Mouse (Mus musculus) C2C12 (cell line): ENCODE data around the gene Lmtk2. TPM values are rescaled to one million over a fixed set of nuclear protein-coding genes. Genes with fewer than 3 reads are reported as not detected.
A peak's percentile ranks its signal among the peaks of the same experiment; 100 is the strongest.

Source experiments
- H3K27me3 ChIP-seq: one replicate; pipeline ENCODE4 v1.6.1; 2011; ENCODE audit not compliant: control insufficient read depth, insufficient read depth, insufficient read length
- H3K36me3 ChIP-seq: one replicate; pipeline ENCODE4 v1.6.1; 2011; ENCODE audit not compliant: control insufficient read depth, insufficient read depth
- H3K4me3 ChIP-seq: one replicate; pipeline ENCODE4 v1.5.1; 2011; ENCODE audit warnings: mild to moderate bottlenecking, control low read depth; ENCODE audit not compliant: poor library complexity, insufficient read depth, severe bottlenecking
- H3K79me2 ChIP-seq: one replicate; pipeline ENCODE4 v1.6.1; 2011; ENCODE audit not compliant: control insufficient read depth, insufficient read depth
- H3K79me3 ChIP-seq: one replicate; pipeline ENCODE4 v1.6.1; 2011; ENCODE audit warnings: low read depth, control low read depth
- H3ac ChIP-seq: one replicate; pipeline ENCODE3; 2011; ENCODE audit warnings: low read depth; ENCODE audit not compliant: control insufficient read depth, insufficient read length
- CEBPB ChIP-seq: IDR thresholded peaks from one replicate; pipeline ENCODE4 v1.6.1; 2011; ENCODE audit warnings: low read depth, mild to moderate bottlenecking, control low read depth, moderate library complexity
- CTCF ChIP-seq: IDR thresholded peaks from one replicate; pipeline ENCODE4 v1.5.1; 2011; ENCODE audit not compliant: control insufficient read depth, insufficient read depth, insufficient read length
- FOSL1 ChIP-seq: IDR thresholded peaks from one replicate; pipeline ENCODE4 v1.8.0; 2011; ENCODE audit warnings: mild to moderate bottlenecking, low read length; ENCODE audit not compliant: poor library complexity, insufficient read depth, severe bottlenecking
- MAX ChIP-seq: IDR thresholded peaks from one replicate; pipeline ENCODE4 v1.6.1; 2011; ENCODE audit warnings: mild to moderate bottlenecking, control low read depth
- MYOD1 ChIP-seq: IDR thresholded peaks from one replicate; pipeline ENCODE4 v1.6.1; 2011; ENCODE audit warnings: low read depth; ENCODE audit not compliant: control insufficient read depth, insufficient read length
- MYOG ChIP-seq: IDR thresholded peaks from one replicate; pipeline ENCODE4 v1.6.1; 2011; ENCODE audit not compliant: control insufficient read depth, insufficient read length; ENCODE audit errors: extremely low read depth
- USF1 ChIP-seq: IDR thresholded peaks from one replicate; pipeline ENCODE4 v1.6.1; 2011; ENCODE audit warnings: low read depth, mild to moderate bottlenecking, control low read depth, moderate library complexity
- polyA plus RNA-seq: library from polyadenylated mRNA; unstranded; fragments of >200 nt; fragmentation: generic; extraction: Trizol; gene quantifications from one replicate; pipeline ENCODE4 v1.2.1, GENCODE M21; 2012; ENCODE audit warnings: missing spikeins

Lmtk2 gene
- polyA plus RNA-seq, 1 experiment: 4.9 TPM

GRCm38 (mm10) chr5:144121489-144121888, 21.3 kb downstream of the Lmtk2 start:
- no peak for TF ChIP-seq MYOD1
- no peak for TF ChIP-seq CTCF
- TF ChIP-seq FOSL1: no peak
- TF ChIP-seq MAX: no peak
- TF ChIP-seq USF1: no peak
- TF ChIP-seq MYOG: no peak
- TF ChIP-seq CEBPB: no peak
- H3K79me2 ChIP-seq: peaks cover 37% of the 10 kb centered on the region

GRCm38 (mm10) chr5:144125979-144126755, 25.9 kb downstream of the Lmtk2 start:
- TF ChIP-seq MYOG: no peak
- peak; percentile 38 for TF ChIP-seq MAX
- TF ChIP-seq CTCF: no peak
- no peak for TF ChIP-seq USF1
- no peak for TF ChIP-seq CEBPB
- no peak for TF ChIP-seq MYOD1
- peak; percentile 47 for TF ChIP-seq FOSL1

More at GRCm38 (mm10) chr5:144121489-144121888, 21.3 kb downstream of the Lmtk2 start:
- H3ac ChIP-seq: no peak overlapping the region
- peaks cover 12% of the 10 kb centered on the region for H3K79me3 ChIP-seq
- no peaks in the 10 kb centered on the region for H3K27me3 ChIP-seq
- H3K4me3 ChIP-seq: no peak overlapping the region
- H3K36me3 ChIP-seq: no peaks in the 10 kb centered on the region

GRCm38 (mm10) chr5:144143531-144143930, 43.3 kb downstream of the Lmtk2 start:
- Histone ChIP-seq H3K27me3 (no peaks in the 10 kb centered on the region), H3ac (no peak overlapping the region), H3K79me2 (no peaks in the 10 kb centered on the region), H3K4me3 (no peak overlapping the region), H3K36me3 (peaks cover 10% of the 10 kb centered on the region), H3K79me3 (no peaks in the 10 kb centered on the region)
- TF ChIP-seq USF1: no peak
- TF ChIP-seq MYOD1: no peak
- no peak for TF ChIP-seq CEBPB
- no peak for TF ChIP-seq CTCF
- no peak for TF ChIP-seq FOSL1
- TF ChIP-seq MAX: no peak
- TF ChIP-seq MYOG: no peak

More at GRCm38 (mm10) chr5:144125979-144126755, 25.9 kb downstream of the Lmtk2 start:
- Histone ChIP-seq H3K79me2 (peaks cover 21% of the 10 kb centered on the region), H3K79me3 (peaks cover 7% of the 10 kb centered on the region), H3ac (no peak overlapping the region), H3K4me3 (no peak overlapping the region), H3K27me3 (no peaks in the 10 kb centered on the region), H3K36me3 (no peaks in the 10 kb centered on the region)

- H3K4me3 ChIP-seq: no peak overlapping the region
- no peaks in the 10 kb centered on the region for H3K79me3 ChIP-seq
- H3K79me2 ChIP-seq: no peaks in the 10 kb centered on the region
- no peak overlapping the region for H3ac ChIP-seq
- TF ChIP-seq MYOD1: no peak
- TF ChIP-seq USF1: no peak
- no peak for TF ChIP-seq MAX
- TF ChIP-seq CEBPB: no peak
- no peak for TF ChIP-seq CTCF
- TF ChIP-seq FOSL1: no peak
- TF ChIP-seq MYOG: no peak
- H3K36me3 ChIP-seq: peaks cover 13% of the 10 kb centered on the region
- H3K27me3 ChIP-seq: no peaks in the 10 kb centered on the region
These were observed 46.7 kb downstream of the Lmtk2 start for GRCm38 (mm10) chr5:144146898-144147297.

GRCm38 (mm10) chr5:144149530-144149929, 49.3 kb downstream of the Lmtk2 start:
- Histone ChIP-seq H3K4me3 (no peak overlapping the region), H3K79me2 (no peaks in the 10 kb centered on the region), H3K79me3 (no peaks in the 10 kb centered on the region), H3K36me3 (peaks cover 13% of the 10 kb centered on the region), H3ac (no peak overlapping the region), H3K27me3 (no peaks in the 10 kb centered on the region)
- TF ChIP-seq CEBPB: no peak
- no peak for TF ChIP-seq CTCF
- TF ChIP-seq FOSL1: no peak
- TF ChIP-seq MYOG: no peak
- TF ChIP-seq MYOD1: no peak
- no peak for TF ChIP-seq USF1
- no peak for TF ChIP-seq MAX

GRCm38 (mm10) chr5:144151270-144151669, 51.0 kb downstream of the Lmtk2 start:
- H3K36me3 ChIP-seq: peaks cover 13% of the 10 kb centered on the region
- no peaks in the 10 kb centered on the region for H3K27me3 ChIP-seq
- no peaks in the 10 kb centered on the region for H3K79me3 ChIP-seq
- H3K4me3 ChIP-seq: no peak overlapping the region
- TF ChIP-seq CEBPB: no peak
- TF ChIP-seq FOSL1: no peak
- TF ChIP-seq MYOD1: no peak
- no peak for TF ChIP-seq CTCF
- TF ChIP-seq MAX: no peak
- TF ChIP-seq MYOG: no peak
- TF ChIP-seq USF1: no peak
- no peak overlapping the region for H3ac ChIP-seq
- no peaks in the 10 kb centered on the region for H3K79me2 ChIP-seq
